Mouse (Mus musculus) left cerebral cortex, postnatal 36 days (tissue): ENCODE data around the gene Rps18. TPM values are rescaled to one million over a fixed set of nuclear protein-coding genes. Genes with fewer than 3 reads are reported as not detected.

ENCODE experiments used
- total RNA-seq, 2 experiments: library from RNA; stranded (reverse); gene quantifications; 2 replicates each; pipeline ENCODE4 v1.2.3; 2021

The Rps18 gene
- total RNA-seq, 2 experiments from 2014 or later = 291 to 302 TPM

Other genes starting within 250 kb of the Rps18 start
- 10 to 100 TPM; 90.2 to 97.0 TPM for gene March2, start 237.3 kb downstream of the Rps18 start, total RNA-seq
- gene Rab11b, start 195.5 kb downstream of the Rps18 start, total RNA-seq = 100 to 1,000 TPM; 328 to 372 TPM
- gene Angptl4, start 174.2 kb downstream of the Rps18 start, total RNA-seq = 1 to 10 TPM; 3.3 to 4.8 TPM
- gene Kank3, start 145.5 kb downstream of the Rps18 start, total RNA-seq = 10 to 100 TPM; 27.0 to 44.8 TPM
- gene Rps28, start 131.4 kb downstream of the Rps18 start, total RNA-seq = 100 to 1,000 TPM; 651 to 708 TPM
- gene Ndufa7, start 131.4 kb downstream of the Rps18 start, total RNA-seq = 100 to 1,000 TPM; 212 to 213 TPM
- 10 to 100 TPM; 24.8 to 27.5 TPM for gene Cd320, start 112.9 kb downstream of the Rps18 start, total RNA-seq
- gene Gm7029, start 82.2 kb downstream of the Rps18 start, total RNA-seq = not detected
- gene Kifc1, start 65.3 kb downstream of the Rps18 start, total RNA-seq = 1 to 10 TPM; 2.4 to 3.1 TPM
- gene Platr17, start 50.9 kb downstream of the Rps18 start, total RNA-seq = under 1 TPM; 0.70 to 0.96 TPM
- 10 to 100 TPM; 29.9 to 32.9 TPM for gene Daxx, start 46.6 kb downstream of the Rps18 start, total RNA-seq
- gene Tapbp, start 40.1 kb downstream of the Rps18 start, total RNA-seq = 10 to 100 TPM; 35.0 to 38.3 TPM
- gene Zbtb22, start 40.1 kb downstream of the Rps18 start, total RNA-seq = 10 to 100 TPM; 29.4 to 40.1 TPM
- gene Rgl2, start 26.5 kb downstream of the Rps18 start, total RNA-seq = 10 to 100 TPM; 46.9 to 71.0 TPM
- gene Pfdn6, start 15.7 kb downstream of the Rps18 start, total RNA-seq = 10 to 100 TPM; 96.1 to 98.3 TPM
- gene Wdr46, start 15.3 kb downstream of the Rps18 start, total RNA-seq = 10 to 100 TPM; 12.6 to 15.0 TPM
- 1 to 10 TPM; 5.5 to 6.7 TPM for gene B3galt4, start 4.5 kb downstream of the Rps18 start, total RNA-seq
- 10 to 100 TPM; 84.5 to 87.0 TPM for gene Vps52, start 189 bp downstream of the Rps18 start, total RNA-seq
- gene H2-K1, start 44.3 kb upstream of the Rps18 start, total RNA-seq = 10 to 100 TPM; 17.2 to 19.3 TPM
- gene Ring1, start 68.7 kb upstream of the Rps18 start, total RNA-seq = 10 to 100 TPM; 33.5 to 35.9 TPM
- gene H2-Ke6, start 72.1 kb upstream of the Rps18 start, total RNA-seq = 10 to 100 TPM; 35.7 to 36.6 TPM
- 100 to 1,000 TPM; 101 to 105 TPM for gene Slc39a7, start 75.7 kb upstream of the Rps18 start, total RNA-seq
- gene Rxrb, start 75.8 kb upstream of the Rps18 start, total RNA-seq = 10 to 100 TPM; 81.9 to 87.8 TPM
- 10 to 100 TPM; 15.1 to 16.3 TPM for gene Col11a2, start 83.4 kb upstream of the Rps18 start, total RNA-seq
- gene H2-Oa, start 136.3 kb upstream of the Rps18 start, total RNA-seq = under 1 TPM in 1 of 2 experiments, not detected in 1; 0.79 TPM
- 10 to 100 TPM; 26.1 to 28.5 TPM for gene H2-DMa, start 163.5 kb upstream of the Rps18 start, total RNA-seq
- 100 to 1,000 TPM; 183 to 189 TPM for gene Brd2, start 166.6 kb upstream of the Rps18 start, total RNA-seq
- under 1 TPM; 0.59 to 0.93 TPM for gene H2-DMb2, start 187.3 kb upstream of the Rps18 start, total RNA-seq
- 1 to 10 TPM in 1 of 2 experiments, under 1 TPM in 1; 0.94 to 1.1 TPM for gene H2-DMb1, start 197.1 kb upstream of the Rps18 start, total RNA-seq
- gene Tap1, start 231.6 kb upstream of the Rps18 start, total RNA-seq = 1 to 10 TPM; 1.9 to 2.0 TPM
- gene Psmb9, start 231.8 kb upstream of the Rps18 start, total RNA-seq = 1 to 10 TPM in 1 of 2 experiments, under 1 TPM in 1; 0.77 to 1.1 TPM
- 1 to 10 TPM; 2.1 to 3.4 TPM for gene Psmb8, start 241.7 kb upstream of the Rps18 start, total RNA-seq
- gene Tap2, start 247.5 kb upstream of the Rps18 start, total RNA-seq = 1 to 10 TPM; 6.6 to 7.7 TPM